Mouse (Mus musculus) small intestine, adult 2 months (tissue): Measurements from ENCODE around the gene Eps15.

Experiments used
- CTCF ChIP-seq: fragments of 200-500 bp; IDR thresholded peaks from 2 replicates; pipeline ENCODE4 v1.5.1; 2012; ENCODE audit warnings: low read depth, mild to moderate bottlenecking, control low read depth, inconsistent platforms, low read length, moderate library complexity, mixed read lengths; ENCODE audit not compliant: insufficient replicate concordance, insufficient read length; ENCODE audit errors: extremely low read depth
- POLR2A ChIP-seq: fragments of 200-500 bp; IDR thresholded peaks from 2 replicates; pipeline ENCODE4 v1.6.1; 2012; ENCODE audit warnings: low read depth, mild to moderate bottlenecking, control low read depth, inconsistent platforms, low read length, moderate library complexity

DNA sequence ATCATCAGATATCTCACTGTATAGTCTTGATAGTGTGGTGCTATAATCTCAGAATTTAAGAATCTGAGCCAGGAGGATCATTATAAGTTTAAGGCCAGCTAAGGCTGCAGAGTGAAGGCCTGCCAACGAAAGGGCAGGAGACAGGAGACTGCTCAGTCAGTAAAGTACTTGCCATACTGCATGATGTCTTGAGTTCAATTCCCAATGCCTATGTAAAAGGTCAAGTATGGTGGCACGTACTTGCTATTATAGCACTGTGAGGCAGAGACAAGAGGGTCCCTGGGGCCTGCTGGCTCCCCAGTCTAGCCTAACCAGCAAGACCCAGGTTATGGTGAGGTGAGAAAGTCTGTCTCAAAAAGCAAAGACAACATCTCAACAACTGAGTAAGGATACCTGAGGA, 45.9 kb upstream of the Eps15 start, which contains the start of gene Calr4:
- TF ChIP-seq POLR2A = no peak
- TF ChIP-seq CTCF = no peak
